Mouse (Mus musculus) hindbrain, embryonic 14.5 days (tissue): ENCODE measurements around the gene Eya2. TPM values are rescaled to one million over a fixed set of nuclear protein-coding genes. Genes with fewer than 3 reads are reported as not detected.
A peak's percentile ranks its signal among the peaks of the same experiment; 100 is the strongest.

ENCODE experiments used
- ATAC-seq: fragments of 200-750 bp; cut with Nextera tagmentation; 2 replicates; pipeline ENCODE4 v1.8.0; 2017; ENCODE audit warnings: moderate number of reproducible peaks, mild to moderate bottlenecking, moderate TSS enrichment, moderate library complexity; ENCODE audit not compliant: low FRiP score
- DNase-seq: peaks from one replicate; pipeline ENCODE4 v3.0.0-alpha.2; 2015; ENCODE audit warnings: low spot score
- H3K27ac ChIP-seq: fragments of 300-500 bp; sonication (generic); 2 replicates; pipeline ENCODE4 v1.5.1; 2014; ENCODE audit warnings: mild to moderate bottlenecking, moderate library complexity
- H3K27me3 ChIP-seq: fragments of 300-500 bp; sonication (generic); 2 replicates; pipeline ENCODE4 v1.6.1; 2014; ENCODE audit warnings: mild to moderate bottlenecking, low read length, mixed read lengths; ENCODE audit not compliant: control insufficient read depth, insufficient read depth
- H3K36me3 ChIP-seq: fragments of 300-500 bp; sonication (generic); replicated peaks from 2 replicates; pipeline ENCODE4 v1.6.1; 2014; ENCODE audit not compliant: control insufficient read depth, insufficient read depth
- H3K4me1 ChIP-seq: fragments of 300-500 bp; sonication (generic); replicated peaks from 2 replicates; pipeline ENCODE4 v1.6.1; 2014; ENCODE audit warnings: antibody characterized with exemption, low read length, mixed read lengths; ENCODE audit not compliant: control insufficient read depth, insufficient read depth
- H3K4me2 ChIP-seq: fragments of 300-500 bp; sonication (generic); replicated peaks from 2 replicates; pipeline ENCODE4 v1.6.1; 2014; ENCODE audit warnings: mild to moderate bottlenecking, moderate library complexity
- H3K4me3 ChIP-seq: fragments of 300-500 bp; sonication (generic); replicated peaks from 2 replicates; pipeline ENCODE4 v1.5.1; 2014; ENCODE audit warnings: mild to moderate bottlenecking, low read length
- H3K9ac ChIP-seq: fragments of 300-500 bp; sonication (generic); 2 replicates; pipeline ENCODE4 v1.6.1; 2014
- H3K9me3 ChIP-seq: fragments of 300-500 bp; sonication (generic); 2 replicates; pipeline ENCODE4 v1.6.1; 2016; ENCODE audit warnings: low read length; ENCODE audit not compliant: control insufficient read depth
- WGBS: fragments of 180-500 bp; shearing (Covaris S2); extraction: QIAGEN DNeasy Blood & Tissue Kit; methylation state at CpG from one replicate; pipeline ENCODE4 v1.1.7; 2014; 5-methylcytosine and 5-hydroxymethylcytosine counted together
- polyA plus RNA-seq: library from polyadenylated mRNA; unstranded; fragments of >200 nt; fragmentation: Nextera tagmentation; extraction: Ambion mirVana; gene quantifications from 2 replicates; pipeline ENCODE4 v1.2.1, GENCODE M21; 2014

The Eya2 gene
- polyA plus RNA-seq, 1 experiment from 2014 or later, result 10.0 TPM

GRCm38 (mm10) chr2:165740381-165740780 is 145.5 kb downstream of the Eya2 start:
- no peak overlapping the region for H3K4me3 ChIP-seq
- no peak overlapping the region for H3K27ac ChIP-seq
- peaks cover 4% of the 10 kb centered on the region; the same call in 1 of the 2 replicates for H3K4me1 ChIP-seq
- H3K36me3 ChIP-seq, result no peaks in the 10 kb centered on the region
- no peak overlapping the region for H3K4me2 ChIP-seq
- H3K9me3 ChIP-seq, result no peaks in the 10 kb centered on the region
- ATAC-seq (no peak), DNase-seq (no peak)
- H3K9ac ChIP-seq, result no peak overlapping the region
- no peaks in the 10 kb centered on the region for H3K27me3 ChIP-seq
- 39% methylated on average over 5 of the region's 5 CpGs for WGBS

GRCm38 (mm10) chr2:165740982-165741381 is 146.2 kb downstream of the Eya2 start:
- H3K36me3 ChIP-seq, result no peaks in the 10 kb centered on the region
- WGBS, result 16% methylated on average over 9 of the region's 9 CpGs
- H3K9ac ChIP-seq, result no peak overlapping the region
- H3K27ac ChIP-seq, result peak overlapping the region; percentile 51; the same call in 1 of the 2 replicates
- no peaks in the 10 kb centered on the region for H3K27me3 ChIP-seq
- peaks cover 7% of the 10 kb centered on the region for H3K4me1 ChIP-seq
- ATAC-seq (no peak), DNase-seq (no peak)
- H3K4me2 ChIP-seq, result no peak overlapping the region
- H3K4me3 ChIP-seq, result no peak overlapping the region
- no peaks in the 10 kb centered on the region for H3K9me3 ChIP-seq

- WGBS, result 19% methylated on average over 11 of the region's 11 CpGs
- Histone ChIP-seq H3K27ac (no peak overlapping the region), H3K9me3 (no peaks in the 10 kb centered on the region), H3K36me3 (no peaks in the 10 kb centered on the region), H3K4me1 (peaks cover 8% of the 10 kb centered on the region), H3K4me2 (no peak overlapping the region), H3K9ac (no peak overlapping the region), H3K27me3 (no peaks in the 10 kb centered on the region), H3K4me3 (no peak overlapping the region)
- DNase-seq (no peak), ATAC-seq (no peak)
Measured at GRCm38 (mm10) chr2:165741526-165742050, 146.8 kb downstream of the Eya2 start.

- Histone ChIP-seq H3K9me3 (no peaks in the 10 kb centered on the region), H3K27me3 (no peaks in the 10 kb centered on the region), H3K36me3 (no peaks in the 10 kb centered on the region), H3K27ac (no peak overlapping the region), H3K9ac (no peak overlapping the region), H3K4me1 (peaks cover 8% of the 10 kb centered on the region), H3K4me2 (no peak overlapping the region), H3K4me3 (no peak overlapping the region)
- DNase-seq (no peak), ATAC-seq (no peak)
- WGBS, result 19% methylated on average over 21 of the region's 21 CpGs
Measured at GRCm38 (mm10) chr2:165742210-165742786, 147.5 kb downstream of the Eya2 start.

- peak overlapping the region; percentile 62 for H3K27ac ChIP-seq
- no peaks in the 10 kb centered on the region for H3K9me3 ChIP-seq
- no peak overlapping the region for H3K9ac ChIP-seq
- peaks cover 8% of the 10 kb centered on the region for H3K4me1 ChIP-seq
- no peak overlapping the region for H3K4me3 ChIP-seq
- DNase-seq (no peak), ATAC-seq (peak; percentile 48; the same call in 1 of the 2 replicates)
- H3K4me2 ChIP-seq, result no peak overlapping the region
- H3K36me3 ChIP-seq, result no peaks in the 10 kb centered on the region
- 63% methylated on average over 18 of the region's 18 CpGs for WGBS
- no peaks in the 10 kb centered on the region for H3K27me3 ChIP-seq
Measured at GRCm38 (mm10) chr2:165745306-165746098, 150.7 kb downstream of the Eya2 start.

- Histone ChIP-seq H3K4me3 (no peak overlapping the region), H3K27ac (no peak overlapping the region), H3K9me3 (no peaks in the 10 kb centered on the region), H3K9ac (no peak overlapping the region), H3K4me2 (no peak overlapping the region), H3K27me3 (no peaks in the 10 kb centered on the region), H3K4me1 (peaks cover 4% of the 10 kb centered on the region; the same call in 1 of the 2 replicates), H3K36me3 (no peaks in the 10 kb centered on the region)
- 53% methylated on average over 7 of the region's 7 CpGs for WGBS
- ATAC-seq (no peak), DNase-seq (no peak)
Measured at GRCm38 (mm10) chr2:165747975-165748374, 153.1 kb downstream of the Eya2 start.

- Histone ChIP-seq H3K27me3 (no peaks in the 10 kb centered on the region), H3K4me3 (no peak overlapping the region), H3K4me1 (peaks cover 4% of the 10 kb centered on the region; the same call in 1 of the 2 replicates), H3K9ac (no peak overlapping the region), H3K9me3 (no peaks in the 10 kb centered on the region), H3K4me2 (no peak overlapping the region), H3K36me3 (no peaks in the 10 kb centered on the region), H3K27ac (no peak overlapping the region)
- no peak for DNase-seq
- no peak for ATAC-seq
- WGBS, result 18% methylated on average over 11 of the region's 11 CpGs
Measured at GRCm38 (mm10) chr2:165748426-165748825, 153.6 kb downstream of the Eya2 start.

GRCm38 (mm10) chr2:165751068-165751467 is 156.2 kb downstream of the Eya2 start:
- no peaks in the 10 kb centered on the region for H3K27me3 ChIP-seq
- no peaks in the 10 kb centered on the region for H3K9me3 ChIP-seq
- ATAC-seq (no peak), DNase-seq (no peak)
- no peak overlapping the region for H3K9ac ChIP-seq
- WGBS, result 14% methylated on average over 7 of the region's 7 CpGs
- H3K36me3 ChIP-seq, result no peaks in the 10 kb centered on the region
- peaks cover under 1% of the 10 kb centered on the region; the same call in 1 of the 2 replicates for H3K4me1 ChIP-seq
- no peak overlapping the region for H3K4me3 ChIP-seq
- H3K4me2 ChIP-seq, result no peak overlapping the region
- no peak overlapping the region for H3K27ac ChIP-seq

GRCm38 (mm10) chr2:165752704-165753103 is 157.9 kb downstream of the Eya2 start:
- 87% methylated on average over 4 of the region's 4 CpGs for WGBS
- H3K27ac ChIP-seq, result no peak overlapping the region
- ATAC-seq (no peak), DNase-seq (no peak)
- no peaks in the 10 kb centered on the region for H3K9me3 ChIP-seq
- H3K4me1 ChIP-seq, result 0 out of 2 replicates have a peak, but pooled peaks cover 3% of the 10 kb centered on the region
- H3K27me3 ChIP-seq, result no peaks in the 10 kb centered on the region
- no peaks in the 10 kb centered on the region for H3K36me3 ChIP-seq
- H3K4me3 ChIP-seq, result no peak overlapping the region
- no peak overlapping the region for H3K4me2 ChIP-seq
- no peak overlapping the region for H3K9ac ChIP-seq
